Mouse (Mus musculus) embryonic facial prominence, embryonic 12.5 days (tissue): ENCODE measurements around the gene Vps72. TPM values are rescaled to one million over a fixed set of nuclear protein-coding genes. Genes with fewer than 3 reads are reported as not detected.

Experiments used
- ATAC-seq: fragments of 200-750 bp; cut with Nextera tagmentation; 2 replicates; pipeline ENCODE4 v1.8.0; 2017; ENCODE audit not compliant: insufficient number of reproducible peaks, insufficient read depth, low FRiP score, low TSS enrichment
- H3K27ac ChIP-seq: fragments of 300-500 bp; sonication (generic); 2 replicates; pipeline ENCODE4 v1.5.1; 2016; ENCODE audit warnings: mild to moderate bottlenecking
- H3K27me3 ChIP-seq: fragments of 300-500 bp; sonication (generic); 2 replicates; pipeline ENCODE4 v1.6.1; 2016; ENCODE audit warnings: mild to moderate bottlenecking, moderate library complexity
- H3K36me3 ChIP-seq: fragments of 300-500 bp; sonication (generic); 2 replicates; pipeline ENCODE4 v1.6.1; 2016; ENCODE audit warnings: mild to moderate bottlenecking
- H3K4me1 ChIP-seq: fragments of 300-500 bp; sonication (generic); 2 replicates; pipeline ENCODE4 v1.6.1; 2016
- H3K4me2 ChIP-seq: fragments of 300-500 bp; sonication (generic); replicated peaks from 2 replicates; pipeline ENCODE4 v1.6.1; 2016; ENCODE audit warnings: mild to moderate bottlenecking, moderate library complexity
- H3K4me3 ChIP-seq: fragments of 300-500 bp; sonication (generic); 2 replicates; pipeline ENCODE4 v1.5.1; 2016; ENCODE audit warnings: mild to moderate bottlenecking
- H3K9ac ChIP-seq: fragments of 300-500 bp; sonication (generic); 2 replicates; pipeline ENCODE4 v1.6.1; 2016; ENCODE audit warnings: mild to moderate bottlenecking, moderate library complexity
- H3K9me3 ChIP-seq: fragments of 300-500 bp; sonication (generic); 2 replicates; pipeline ENCODE4 v1.6.1; 2016; ENCODE audit warnings: mild to moderate bottlenecking, moderate library complexity
- WGBS: fragments of 180-500 bp; shearing (Covaris S2); methylation state at CpG from one replicate; pipeline ENCODE4 v1.1.7; 2016; 5-methylcytosine and 5-hydroxymethylcytosine counted together
- polyA plus RNA-seq: library from polyadenylated mRNA; unstranded; fragments of >200 nt; fragmentation: Nextera tagmentation; extraction: Ambion mirVana; gene quantifications from 2 replicates; pipeline ENCODE4 v1.2.1, GENCODE M21; 2016

Gene Vps72
- polyA plus RNA-seq, 1 experiment from 2014 or later = 221 TPM

DNA sequence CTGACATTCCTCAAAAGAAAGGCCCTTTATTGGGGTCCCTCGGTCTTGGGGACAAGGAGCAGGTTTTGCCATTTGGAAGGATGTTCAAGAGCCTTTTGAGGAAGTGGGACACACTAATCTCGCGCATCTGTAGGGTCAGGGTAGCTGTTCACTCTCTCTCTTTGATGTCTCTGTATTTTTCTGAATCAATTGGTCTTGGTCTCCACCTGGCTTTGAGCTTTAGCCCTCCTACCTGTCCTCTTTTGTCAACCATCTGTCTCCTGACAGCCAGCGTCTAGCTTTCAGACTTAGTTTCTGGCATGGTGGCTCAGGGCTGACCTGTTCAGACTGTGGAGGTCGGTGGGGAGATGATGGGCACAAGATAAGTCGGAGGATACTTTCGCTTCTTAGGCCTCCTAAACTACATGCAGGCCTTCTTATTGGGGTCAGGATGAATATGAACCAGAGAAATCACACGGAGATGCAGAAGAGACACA, 48.7 kb downstream of the Vps72 start:
- Histone ChIP-seq H3K9ac (peak overlapping the region; percentile 71; the same call in 1 of the 2 replicates), H3K27me3 (no peaks in the 10 kb centered on the region; the same call in 1 of the 2 replicates), H3K9me3 (no peaks in the 10 kb centered on the region), H3K36me3 (peaks cover 7% of the 10 kb centered on the region; the same call in 1 of the 2 replicates), H3K4me3 (peak overlapping the region; percentile 81), H3K4me1 (peaks cover 26% of the 10 kb centered on the region), H3K27ac (no peak overlapping the region), H3K4me2 (peak overlapping the region; percentile 77)
- ATAC-seq = no peak
- WGBS = 11% methylated on average over 8 of the region's 8 CpGs

DNA sequence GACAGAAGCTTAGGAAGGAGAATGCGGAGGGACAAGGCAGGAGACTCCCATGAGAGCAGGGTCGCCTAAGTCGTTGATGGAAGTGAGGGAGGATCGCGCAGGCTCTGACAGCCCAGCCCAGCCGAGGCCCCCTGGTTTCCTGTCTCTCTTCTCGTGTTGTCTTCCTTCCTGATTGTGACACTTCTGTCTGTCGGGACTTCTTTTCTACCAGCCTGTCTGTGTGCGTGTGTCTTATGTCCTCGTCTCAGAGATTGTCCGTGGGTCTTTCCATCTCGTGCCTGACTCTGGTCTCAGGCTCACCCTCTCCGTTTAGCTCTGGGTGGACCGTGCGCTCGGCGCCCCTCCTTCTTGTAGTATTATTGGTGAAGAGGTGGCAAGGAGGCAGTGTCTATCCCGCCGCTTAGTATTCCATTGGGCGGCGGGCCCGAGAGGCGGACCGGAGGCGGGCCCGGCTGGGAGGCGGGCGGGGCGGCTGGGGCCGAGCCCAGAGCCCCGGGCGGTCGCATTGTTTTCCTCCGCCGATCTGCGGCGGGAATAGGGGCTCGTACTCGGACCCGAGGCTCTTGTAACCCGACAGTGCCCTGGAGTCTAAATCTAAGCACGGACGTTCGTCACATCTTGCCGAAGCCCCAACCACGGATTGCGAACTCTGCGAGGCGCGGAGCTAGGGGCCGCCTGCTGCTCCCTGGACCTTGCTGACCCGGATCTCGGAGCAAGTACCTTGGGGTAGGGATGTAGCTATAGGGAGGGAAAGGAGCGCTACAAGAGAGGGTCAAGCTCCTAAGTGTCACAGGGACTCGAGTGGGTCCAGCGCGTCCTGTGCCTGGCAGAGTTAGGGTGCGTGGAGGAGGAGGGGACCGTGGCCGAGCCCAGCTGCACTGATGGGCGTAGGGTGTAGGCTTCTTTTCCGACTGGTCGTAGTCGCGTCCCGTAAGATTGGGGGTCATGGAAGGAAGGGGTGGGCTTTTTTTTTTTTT, 49.5 kb downstream of the Vps72 start, which contains the start of gene Sema6c:
Gene Sema6c (plus strand): TSS at position 471 of the 977 bp plus-strand sequence.
- peaks cover 14% of the 10 kb centered on the region for H3K36me3 ChIP-seq
- peak within 1 kb of the TSS; percentile 81 for H3K4me3 ChIP-seq
- peak within 1 kb of the TSS; percentile 26 for H3K27ac ChIP-seq
- WGBS = 1% methylated on average over 66 of the region's 66 CpGs
- peaks cover 26% of the 10 kb centered on the region for H3K4me1 ChIP-seq
- peak within 1 kb of the TSS; percentile 77 for H3K4me2 ChIP-seq
- H3K9me3 ChIP-seq = no peaks in the 10 kb centered on the region
- peak within 1 kb of the TSS; percentile 71 for H3K9ac ChIP-seq
- peak; percentile 96 for ATAC-seq
- H3K27me3 ChIP-seq = no peaks in the 10 kb centered on the region; the same call in 1 of the 2 replicates

GRCm38 (mm10) chr3:95161041-95161551, 50.3 kb downstream of the Vps72 start:
- WGBS = under 1% methylated on average over 30 of the region's 30 CpGs
- peak; percentile 48 for ATAC-seq
- Histone ChIP-seq H3K9ac (peak overlapping the region; percentile 71), H3K4me3 (peak overlapping the region; percentile 81), H3K27me3 (no peaks in the 10 kb centered on the region; the same call in 1 of the 2 replicates), H3K27ac (peak overlapping the region; percentile 26), H3K9me3 (no peaks in the 10 kb centered on the region), H3K4me2 (peak overlapping the region; percentile 77), H3K36me3 (peaks cover 22% of the 10 kb centered on the region), H3K4me1 (peaks cover 26% of the 10 kb centered on the region)

GRCm38 (mm10) chr3:95161618-95162344, 51.0 kb downstream of the Vps72 start:
- Histone ChIP-seq H3K4me3 (peak overlapping the region; percentile 81), H3K27ac (peak overlapping the region; percentile 26; the same call in 1 of the 2 replicates), H3K4me2 (peak overlapping the region; percentile 77), H3K9me3 (no peaks in the 10 kb centered on the region), H3K27me3 (no peaks in the 10 kb centered on the region; the same call in 1 of the 2 replicates), H3K9ac (peak overlapping the region; percentile 71), H3K4me1 (peaks cover 26% of the 10 kb centered on the region), H3K36me3 (peaks cover 29% of the 10 kb centered on the region)
- no peak for ATAC-seq
- 6% methylated on average over 9 of the region's 9 CpGs for WGBS

DNA sequence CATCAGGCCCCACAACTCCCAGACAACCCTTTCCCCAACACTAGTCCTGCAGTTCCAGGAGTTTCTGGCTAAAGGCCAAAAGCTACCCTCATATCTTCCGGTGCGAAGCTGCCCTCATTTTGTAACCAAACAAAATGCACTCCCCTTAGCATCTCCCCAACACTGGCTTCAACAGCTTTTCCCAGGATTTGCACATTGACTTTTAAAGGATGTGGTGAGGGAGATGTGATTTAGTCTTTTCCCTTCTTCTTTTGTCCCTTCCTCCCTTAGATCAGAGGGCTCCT, 51.5 kb downstream of the Vps72 start:
- H3K36me3 ChIP-seq = peaks cover 34% of the 10 kb centered on the region
- H3K4me1 ChIP-seq = peaks cover 26% of the 10 kb centered on the region
- 0 out of 2 replicates have a peak overlapping the region, but pooled peaks have one; percentile 2 for H3K27ac ChIP-seq
- H3K4me2 ChIP-seq = peak overlapping the region; percentile 77
- H3K27me3 ChIP-seq = no peaks in the 10 kb centered on the region; the same call in 1 of the 2 replicates
- peak overlapping the region; percentile 81 for H3K4me3 ChIP-seq
- no peak for ATAC-seq
- H3K9me3 ChIP-seq = no peaks in the 10 kb centered on the region
- no peak overlapping the region for H3K9ac ChIP-seq
- 43% methylated on average over 2 of the region's 2 CpGs for WGBS

- WGBS = 59% methylated on average over 11 of the region's 11 CpGs
- 0 out of 2 replicates have a peak overlapping the region, but pooled peaks have one; percentile 27 for H3K27ac ChIP-seq
- ATAC-seq = no peak
Measured at GRCm38 (mm10) chr3:95163419-95164255, 52.8 kb downstream of the Vps72 start.

DNA sequence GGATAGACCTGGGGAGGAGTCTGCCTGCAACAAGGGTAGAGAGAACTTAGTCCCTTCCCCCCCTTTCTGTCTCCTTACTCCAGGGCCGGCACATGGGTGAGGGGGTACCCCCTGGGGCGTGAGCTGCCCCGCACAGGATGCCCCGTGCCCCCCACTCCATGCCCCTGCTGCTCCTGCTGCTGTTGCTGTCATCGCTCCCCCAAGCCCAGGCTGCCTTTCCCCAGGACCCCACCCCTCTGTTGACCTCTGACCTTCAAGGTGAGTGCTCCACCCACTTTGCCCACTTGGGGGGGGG, 53.4 kb downstream of the Vps72 start:
- H3K27ac ChIP-seq = no peak overlapping the region
- no peak overlapping the region for H3K4me3 ChIP-seq
- peaks cover 53% of the 10 kb centered on the region for H3K36me3 ChIP-seq
- no peaks in the 10 kb centered on the region for H3K9me3 ChIP-seq
- H3K4me2 ChIP-seq = no peak overlapping the region
- no peak for ATAC-seq
- peaks cover 2% of the 10 kb centered on the region; the same call in 1 of the 2 replicates for H3K27me3 ChIP-seq
- WGBS = 78% methylated on average over 5 of the region's 5 CpGs
- peaks cover 26% of the 10 kb centered on the region for H3K4me1 ChIP-seq
- no peak overlapping the region for H3K9ac ChIP-seq

More at GRCm38 (mm10) chr3:95163419-95164255, 52.8 kb downstream of the Vps72 start:
- no peak overlapping the region for H3K4me3 ChIP-seq
- H3K27me3 ChIP-seq = no peaks in the 10 kb centered on the region; the same call in 1 of the 2 replicates
- H3K9me3 ChIP-seq = no peaks in the 10 kb centered on the region
- H3K4me1 ChIP-seq = peaks cover 26% of the 10 kb centered on the region
- H3K36me3 ChIP-seq = peaks cover 48% of the 10 kb centered on the region
- no peak overlapping the region for H3K9ac ChIP-seq
- H3K4me2 ChIP-seq = peak overlapping the region; percentile 77; the same call in 1 of the 2 replicates

DNA sequence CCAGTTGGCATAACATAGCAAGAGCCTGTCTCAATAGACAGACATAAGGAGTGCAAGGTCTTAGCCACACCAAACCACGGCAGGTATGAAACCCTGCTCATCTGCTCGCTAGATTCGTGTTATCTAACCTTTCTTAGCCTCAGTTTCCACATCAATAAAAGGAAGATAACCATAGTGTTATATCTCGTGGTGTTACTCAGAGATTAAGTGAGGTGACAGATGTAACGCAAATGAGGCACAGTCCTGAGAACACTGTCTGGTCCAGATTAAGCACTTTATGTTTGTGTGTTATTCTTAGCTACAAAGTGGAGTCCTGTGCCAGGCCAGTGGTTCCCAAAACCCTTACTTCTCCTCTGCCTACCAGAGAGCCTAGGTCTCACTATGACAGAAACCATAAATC, 54.0 kb downstream of the Vps72 start:
- H3K27me3 ChIP-seq = peaks cover 8% of the 10 kb centered on the region
- H3K4me3 ChIP-seq = no peak overlapping the region
- WGBS = 82% methylated on average over 5 of the region's 5 CpGs
- no peak for ATAC-seq
- no peak overlapping the region for H3K27ac ChIP-seq
- no peak overlapping the region for H3K9ac ChIP-seq
- H3K9me3 ChIP-seq = no peaks in the 10 kb centered on the region
- H3K4me2 ChIP-seq = no peak overlapping the region
- H3K4me1 ChIP-seq = peaks cover 26% of the 10 kb centered on the region
- peaks cover 60% of the 10 kb centered on the region for H3K36me3 ChIP-seq

- Histone ChIP-seq H3K4me1 (peaks cover 16% of the 10 kb centered on the region), H3K9me3 (no peaks in the 10 kb centered on the region), H3K27me3 (peaks cover 52% of the 10 kb centered on the region), H3K27ac (no peak overlapping the region), H3K4me2 (no peak overlapping the region), H3K9ac (no peak overlapping the region), H3K36me3 (peaks cover 87% of the 10 kb centered on the region), H3K4me3 (no peak overlapping the region)
- WGBS = 87% methylated on average over 10 of the region's 10 CpGs
- no peak for ATAC-seq
Measured at GRCm38 (mm10) chr3:95169996-95170395, 59.2 kb downstream of the Vps72 start.

- peaks cover 52% of the 10 kb centered on the region for H3K27me3 ChIP-seq
- peaks cover 16% of the 10 kb centered on the region for H3K4me1 ChIP-seq
- 86% methylated on average over 6 of the region's 6 CpGs for WGBS
- H3K27ac ChIP-seq = no peak overlapping the region
- no peak overlapping the region for H3K9ac ChIP-seq
- peaks cover 76% of the 10 kb centered on the region for H3K36me3 ChIP-seq
- no peaks in the 10 kb centered on the region for H3K9me3 ChIP-seq
- H3K4me3 ChIP-seq = no peak overlapping the region
- ATAC-seq = no peak
- H3K4me2 ChIP-seq = no peak overlapping the region
Measured at GRCm38 (mm10) chr3:95171105-95171504, 60.3 kb downstream of the Vps72 start.
